Mouse (Mus musculus) megakaryocyte, embryonic 14.5 days (primary cell): Measurements from ENCODE around the gene Tmem120b.

ENCODE experiments used
- FLI1 ChIP-seq: IDR thresholded peaks from 2 replicates; pipeline ENCODE4 v1.6.1; 2012; ENCODE audit warnings: low read length, inconsistent platforms, mixed read lengths
- GATA1 ChIP-seq: IDR thresholded peaks from 3 replicates; pipeline ENCODE4 v1.6.1; 2012; ENCODE audit warnings: mixed read lengths, low read length, inconsistent platforms, borderline replicate concordance

- TF ChIP-seq GATA1 (no peak), FLI1 (no peak)
These were observed 64.3 kb downstream of the Tmem120b start, which contains the start of gene Rhof for GRCm38 (mm10) chr5:123132308-123133071.
